Mouse (Mus musculus) intestine, postnatal 0 days (tissue): ENCODE results near the gene Jup. TPM values are rescaled to one million over a fixed set of nuclear protein-coding genes. Genes with fewer than 3 reads are reported as not detected.

Experiments
- ATAC-seq: fragments of 200-750 bp; cut with Nextera tagmentation; 2 replicates; pipeline ENCODE4 v1.8.0; 2017; ENCODE audit warnings: mild to moderate bottlenecking, moderate TSS enrichment, moderate library complexity
- H3K27ac ChIP-seq: fragments of 300-500 bp; sonication (generic); 2 replicates; pipeline ENCODE4 v1.5.1; 2014; ENCODE audit warnings: mild to moderate bottlenecking, low read depth, low read length, moderate library complexity
- H3K27me3 ChIP-seq: fragments of 300-500 bp; sonication (generic); replicated peaks from 2 replicates; pipeline ENCODE4 v1.6.1; 2014; ENCODE audit warnings: low read length, mixed read lengths; ENCODE audit not compliant: control insufficient read depth, insufficient read depth
- H3K36me3 ChIP-seq: fragments of 300-500 bp; sonication (generic); 2 replicates; pipeline ENCODE4 v1.6.1; 2014; ENCODE audit warnings: mild to moderate bottlenecking, moderate library complexity; ENCODE audit not compliant: control insufficient read depth, insufficient read depth
- H3K4me1 ChIP-seq: fragments of 300-500 bp; sonication (generic); replicated peaks from 2 replicates; pipeline ENCODE4 v1.6.1; 2014; ENCODE audit warnings: antibody characterized with exemption, low read length, mixed read lengths; ENCODE audit not compliant: control insufficient read depth, insufficient read depth
- H3K4me2 ChIP-seq: fragments of 300-500 bp; sonication (generic); replicated peaks from 2 replicates; pipeline ENCODE4 v1.6.1; 2014; ENCODE audit warnings: low read depth, mild to moderate bottlenecking, moderate library complexity
- H3K4me3 ChIP-seq: fragments of 300-500 bp; sonication (generic); 2 replicates; pipeline ENCODE4 v1.5.1; 2014; ENCODE audit warnings: low read depth, low read length
- H3K9ac ChIP-seq: fragments of 300-500 bp; sonication (generic); 2 replicates; pipeline ENCODE4 v1.6.1; 2014; ENCODE audit warnings: mild to moderate bottlenecking, low read depth, low read length
- H3K9me3 ChIP-seq: fragments of 300-500 bp; sonication (generic); 2 replicates; pipeline ENCODE4 v1.6.1; 2016; ENCODE audit warnings: mixed run types; ENCODE audit not compliant: control insufficient read depth
- CTCF ChIP-seq: sonication (generic); IDR thresholded peaks from 2 replicates; pipeline ENCODE4 v1.5.1; 2016; ENCODE audit warnings: low read depth, mild to moderate bottlenecking, control low read depth, antibody characterized with exemption, moderate library complexity
- WGBS: fragments of 180-500 bp; shearing (Covaris S2); extraction: QIAGEN DNeasy Blood & Tissue Kit; methylation state at CpG from one replicate; pipeline ENCODE4 v1.1.7; 2014; 5-methylcytosine and 5-hydroxymethylcytosine counted together
- polyA plus RNA-seq: library from polyadenylated mRNA; unstranded; fragments of >200 nt; fragmentation: Nextera tagmentation; extraction: Ambion mirVana; gene quantifications from 2 replicates; pipeline ENCODE4 v1.2.1, GENCODE M21; 2015

Jup gene
- polyA plus RNA-seq, 1 experiment from 2014 or later, result 103 TPM

- no peak for ATAC-seq
- no peak overlapping the region for H3K4me2 ChIP-seq
- H3K9me3 ChIP-seq, result no peaks in the 10 kb centered on the region
- WGBS, result 84% methylated on average over 9 of the region's 9 CpGs
- 0 out of 2 replicates have a peak, but pooled peaks cover 6% of the 10 kb centered on the region for H3K4me1 ChIP-seq
- no peaks in the 10 kb centered on the region for H3K27me3 ChIP-seq
- no peak for TF ChIP-seq CTCF
- H3K4me3 ChIP-seq, result no peak overlapping the region
- no peak overlapping the region for H3K9ac ChIP-seq
- peaks cover 7% of the 10 kb centered on the region; the same call in 1 of the 2 replicates for H3K36me3 ChIP-seq
- H3K27ac ChIP-seq, result no peak overlapping the region
Observed at GRCm38 (mm10) chr11:100435678-100436246, 38.2 kb upstream of the Jup start.

- H3K9ac ChIP-seq, result no peak overlapping the region
- no peak for ATAC-seq
- no peak overlapping the region for H3K4me2 ChIP-seq
- H3K9me3 ChIP-seq, result no peaks in the 10 kb centered on the region
- TF ChIP-seq CTCF, result no peak
- no peaks in the 10 kb centered on the region for H3K4me1 ChIP-seq
- H3K4me3 ChIP-seq, result no peak overlapping the region
- no peak overlapping the region for H3K27ac ChIP-seq
- peaks cover 5% of the 10 kb centered on the region; the same call in 1 of the 2 replicates for H3K36me3 ChIP-seq
- WGBS, result 79% methylated on average over 5 of the region's 5 CpGs
- H3K27me3 ChIP-seq, result no peaks in the 10 kb centered on the region
Observed at GRCm38 (mm10) chr11:100432002-100432401, 34.4 kb upstream of the Jup start.

- Histone ChIP-seq H3K9ac (no peak overlapping the region), H3K4me3 (no peak overlapping the region), H3K9me3 (no peaks in the 10 kb centered on the region), H3K27ac (no peak overlapping the region), H3K4me2 (no peak overlapping the region), H3K36me3 (no peaks in the 10 kb centered on the region; the same call in 1 of the 2 replicates), H3K4me1 (no peaks in the 10 kb centered on the region), H3K27me3 (no peaks in the 10 kb centered on the region)
- 85% methylated on average over 7 of the region's 7 CpGs for WGBS
- no peak for ATAC-seq
- TF ChIP-seq CTCF, result no peak
Observed at GRCm38 (mm10) chr11:100430052-100430451, 32.5 kb upstream of the Jup start.

GRCm38 (mm10) chr11:100428612-100429199 is 31.1 kb upstream of the Jup start:
- Histone ChIP-seq H3K27ac (no peak overlapping the region), H3K4me2 (no peak overlapping the region), H3K9ac (no peak overlapping the region), H3K4me1 (no peaks in the 10 kb centered on the region), H3K9me3 (no peaks in the 10 kb centered on the region), H3K36me3 (no peaks in the 10 kb centered on the region; the same call in 1 of the 2 replicates), H3K27me3 (no peaks in the 10 kb centered on the region), H3K4me3 (no peak overlapping the region)
- WGBS, result 56% methylated on average over 9 of the region's 9 CpGs
- ATAC-seq, result no peak
- no peak for TF ChIP-seq CTCF

- no peak for TF ChIP-seq CTCF
- Histone ChIP-seq H3K36me3 (no peaks in the 10 kb centered on the region), H3K4me1 (no peaks in the 10 kb centered on the region), H3K27me3 (no peaks in the 10 kb centered on the region), H3K4me2 (no peak overlapping the region), H3K9ac (no peak overlapping the region), H3K9me3 (no peaks in the 10 kb centered on the region), H3K4me3 (no peak overlapping the region), H3K27ac (no peak overlapping the region)
- ATAC-seq, result no peak
- 86% methylated on average over 3 of the region's 3 CpGs for WGBS
Observed at GRCm38 (mm10) chr11:100426820-100427219, 29.3 kb upstream of the Jup start.

GRCm38 (mm10) chr11:100425851-100426250 is 28.3 kb upstream of the Jup start:
- Histone ChIP-seq H3K9me3 (no peaks in the 10 kb centered on the region), H3K4me1 (no peaks in the 10 kb centered on the region), H3K27me3 (no peaks in the 10 kb centered on the region), H3K4me2 (no peak overlapping the region), H3K36me3 (no peaks in the 10 kb centered on the region), H3K4me3 (no peak overlapping the region), H3K27ac (no peak overlapping the region), H3K9ac (no peak overlapping the region)
- 21% methylated on average over 7 of the region's 7 CpGs for WGBS
- peak; percentile 54; the same call in 1 of the 2 replicates for ATAC-seq
- TF ChIP-seq CTCF, result peak; percentile 90
